In the genomic region with DNA sequence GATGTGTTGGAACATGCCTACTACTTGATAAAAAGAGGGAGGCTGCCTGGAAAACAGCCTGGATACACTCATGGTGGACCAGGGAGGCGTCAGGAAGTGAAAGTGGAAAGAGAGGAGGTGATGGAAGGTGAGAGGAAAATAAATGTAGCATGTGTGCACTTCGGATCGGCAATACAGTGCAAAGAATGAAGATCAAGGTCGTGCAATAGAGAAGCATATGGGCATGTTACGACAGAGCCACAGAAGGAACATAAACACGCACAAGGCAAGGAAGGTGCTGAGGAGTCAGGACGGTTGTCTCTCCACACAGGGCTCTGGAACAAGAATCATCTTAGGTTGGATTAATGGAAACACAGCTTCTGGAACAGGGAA, we compare ENCODE assay signal across 9 mouse cellular contexts. TPM values are rescaled to one million over a fixed set of nuclear protein-coding genes. Genes with fewer than 3 reads are reported as not detected.
DNase-seq lines count a peak whose midpoint lies in the region; ATAC-seq and TF ChIP-seq lines count a peak whose summit lies in the region.
"Had no signal": no experiment of that assay in that cellular context is flagged by ENCODE, and none has a peak within 500 bp of the region (broad histone marks: within the 10 kb centered on the region; RNA-seq: fewer than 3 reads in every experiment).

No protein-coding gene starts in this region.

- H3K9ac ChIP-seq in forebrain, embryonic 11.5 days (ENCODE audit: low read length): no peak overlapping the region
- no peak overlapping the region for H3K9ac ChIP-seq in forebrain, embryonic 16.5 days (replicated peaks; ENCODE audit: low read depth, low read length)
- no peak overlapping the region for H3K9ac ChIP-seq in lung, embryonic 15.5 days
- peak overlapping the region; percentile 22; the same call in 1 of the 2 replicates for H3K9ac ChIP-seq in heart, postnatal 0 days (replicated peaks; ENCODE audit: low read depth, low read length)
- H3K9ac ChIP-seq in liver, postnatal 0 days (replicated peaks): no peak overlapping the region; the same call in 1 of the 2 replicates

- H3K4me3 ChIP-seq in forebrain, embryonic 11.5 days (ENCODE audit: low read depth, low read length): no peak overlapping the region
- H3K4me3 ChIP-seq in forebrain, embryonic 16.5 days (replicated peaks; ENCODE audit: low read length): no peak overlapping the region
- H3K4me3 ChIP-seq in lung, embryonic 15.5 days: peak overlapping the region; percentile 20
- H3K4me3 ChIP-seq in heart, postnatal 0 days (ENCODE audit: low read depth, low read length): peak overlapping the region; percentile 12
- no peak overlapping the region for H3K4me3 ChIP-seq in liver, postnatal 0 days (ENCODE audit: low read depth, low read length)
- H3K4me3 ChIP-seq: erythroblast, embryonic 14.5 days had no signal

- no peak for DNase-seq in forebrain, embryonic 11.5 days (ENCODE audit: low spot score)
- no peak for DNase-seq in lung, postnatal 36 days
- peak; percentile 6 for DNase-seq in heart, postnatal 0 days (ENCODE audit: low spot score)
- no peak for DNase-seq in liver, postnatal 0 days
- no peak for DNase-seq in cerebellum, adult 9-11 months
- no peak for DNase-seq in frontal cortex, postnatal 36 days (ENCODE audit: low spot score in 2 of 2)

- no peak for TF ChIP-seq EP300 in heart, postnatal 0 days (IDR thresholded peaks at IDR 0.05; ENCODE audit: low read depth)
- TF ChIP-seq EP300 in liver, postnatal 0 days (IDR thresholded peaks at IDR 0.05; ENCODE audit: low read depth): no peak

- no peak for ATAC-seq in forebrain, embryonic 11.5 days (replicated peaks; ENCODE audit: low FRiP score)
- ATAC-seq in forebrain, embryonic 16.5 days: no peak
- no peak for ATAC-seq in lung, embryonic 15.5 days (ENCODE audit: borderline replicate concordance, extremely low read depth, low FRiP score, low TSS enrichment)
- no peak for ATAC-seq in heart, postnatal 0 days (ENCODE audit: insufficient read depth, low read depth)
- no peak for ATAC-seq in liver, postnatal 0 days

- no peaks in the 10 kb centered on the region for H3K9me3 ChIP-seq in forebrain, embryonic 11.5 days (ENCODE audit: control insufficient read depth, low read length)
- H3K9me3 ChIP-seq in forebrain, embryonic 16.5 days (ENCODE audit: control insufficient read depth, low read length): no peaks in the 10 kb centered on the region
- no peaks in the 10 kb centered on the region for H3K9me3 ChIP-seq in lung, embryonic 15.5 days
- no peaks in the 10 kb centered on the region for H3K9me3 ChIP-seq in heart, postnatal 0 days (replicated peaks; ENCODE audit: control insufficient read depth, low read length)
- H3K9me3 ChIP-seq in liver, postnatal 0 days (ENCODE audit: low read length): no peaks in the 10 kb centered on the region

- peaks cover 13% of the 10 kb centered on the region for H3K4me1 ChIP-seq in forebrain, embryonic 11.5 days (replicated peaks; ENCODE audit: control insufficient read depth, insufficient read depth, low read length)
- peaks cover 14% of the 10 kb centered on the region for H3K4me1 ChIP-seq in forebrain, embryonic 16.5 days (replicated peaks; ENCODE audit: control insufficient read depth, insufficient read depth, low read length)
- peaks cover 24% of the 10 kb centered on the region for H3K4me1 ChIP-seq in lung, embryonic 15.5 days
- H3K4me1 ChIP-seq in heart, postnatal 0 days (ENCODE audit: control insufficient read depth, insufficient read depth): peaks cover 15% of the 10 kb centered on the region
- peaks cover 27% of the 10 kb centered on the region for H3K4me1 ChIP-seq in liver, postnatal 0 days (ENCODE audit: insufficient read depth)

- no peak for TF ChIP-seq CTCF in heart, postnatal 0 days (IDR thresholded peaks at IDR 0.05; ENCODE audit: low read depth)
- TF ChIP-seq CTCF in liver, postnatal 0 days (IDR thresholded peaks at IDR 0.05; ENCODE audit: low read depth): no peak

- H3K4me2 ChIP-seq in forebrain, embryonic 11.5 days (ENCODE audit: low read depth, low read length, severe bottlenecking): peak overlapping the region; percentile 26; the same call in 1 of the 2 replicates
- no peak overlapping the region for H3K4me2 ChIP-seq in forebrain, embryonic 16.5 days (ENCODE audit: low read length)
- H3K4me2 ChIP-seq in lung, embryonic 15.5 days: peak overlapping the region; percentile 66
- H3K4me2 ChIP-seq in heart, postnatal 0 days (ENCODE audit: low read depth, low read length): peak overlapping the region; percentile 51
- H3K4me2 ChIP-seq in liver, postnatal 0 days (ENCODE audit: low read depth, low read length): peak overlapping the region; percentile 92

- no peaks in the 10 kb centered on the region for H3K27me3 ChIP-seq in forebrain, embryonic 11.5 days (ENCODE audit: control insufficient read depth, insufficient read depth, low read length)
- no peaks in the 10 kb centered on the region for H3K27me3 ChIP-seq in forebrain, embryonic 16.5 days (replicated peaks; ENCODE audit: control insufficient read depth, insufficient read depth, low read length)
- no peaks in the 10 kb centered on the region for H3K27me3 ChIP-seq in lung, embryonic 15.5 days
- no peaks in the 10 kb centered on the region for H3K27me3 ChIP-seq in heart, postnatal 0 days (ENCODE audit: control insufficient read depth, insufficient read depth, low read length)
- no peaks in the 10 kb centered on the region for H3K27me3 ChIP-seq in liver, postnatal 0 days (ENCODE audit: insufficient read depth, low read length)

- WGBS in forebrain, embryonic 11.5 days: 26% methylated on average over 7 of the region's 7 CpGs
- 31% methylated on average over 7 of the region's 7 CpGs for WGBS in forebrain, embryonic 16.5 days
- WGBS in lung, embryonic 15.5 days: 12% methylated on average over 7 of the region's 7 CpGs
- WGBS in heart, postnatal 0 days: 24% methylated on average over 7 of the region's 7 CpGs
- 31% methylated on average over 7 of the region's 7 CpGs for WGBS in liver, postnatal 0 days (ENCODE audit: insufficient replicate concordance)

- H3K27ac ChIP-seq in forebrain, embryonic 11.5 days (ENCODE audit: low read depth, low read length): no peak overlapping the region
- no peak overlapping the region for H3K27ac ChIP-seq in forebrain, embryonic 16.5 days (ENCODE audit: low read length)
- H3K27ac ChIP-seq in lung, embryonic 15.5 days: peak overlapping the region; percentile 100
- peak overlapping the region; percentile 99 for H3K27ac ChIP-seq in heart, postnatal 0 days (ENCODE audit: low read depth)
- H3K27ac ChIP-seq in liver, postnatal 0 days (ENCODE audit: low read depth): peak overlapping the region; percentile 100

- H3K36me3 ChIP-seq in forebrain, embryonic 11.5 days (ENCODE audit: control insufficient read depth, insufficient read depth, low read length): no peaks in the 10 kb centered on the region
- H3K36me3 ChIP-seq in forebrain, embryonic 16.5 days (ENCODE audit: control insufficient read depth, insufficient read depth): no peaks in the 10 kb centered on the region
- no peaks in the 10 kb centered on the region for H3K36me3 ChIP-seq in lung, embryonic 15.5 days
- H3K36me3 ChIP-seq in heart, postnatal 0 days (replicated peaks; ENCODE audit: control insufficient read depth, insufficient read depth, low read length): no peaks in the 10 kb centered on the region
- H3K36me3 ChIP-seq in liver, postnatal 0 days (replicated peaks; ENCODE audit: insufficient read depth, low read length): no peaks in the 10 kb centered on the region

RNA-seq across cellular contexts. Expression of gene Arid1a, which starts 59.9 kb away (rescaled TPM):
- polyA plus RNA-seq in forebrain, embryonic 11.5 days (2014; fragmentation: Nextera tagmentation; extraction: Ambion mirVana): 54.2 and 56.6 TPM in 2 replicates
- 36.4 and 41.4 TPM in 2 replicates for polyA plus RNA-seq in forebrain, embryonic 16.5 days (2015; fragmentation: Nextera tagmentation; extraction: Ambion mirVana)
- 26.9 and 29.4 TPM in 2 replicates for polyA plus RNA-seq in lung, embryonic 15.5 days (2015; fragmentation: Nextera tagmentation; extraction: Ambion mirVana)
- 27.9 and 33.3 TPM in 2 replicates for total RNA-seq in heart, postnatal 0 days (2014; rRNA removed; ENCODE audit: low replicate concordance)
- polyA plus RNA-seq in heart, postnatal 0 days (2015; fragmentation: Nextera tagmentation; extraction: Ambion mirVana): 9.7 and 10.1 TPM in 2 replicates
- 6.1 and 6.2 TPM in 2 replicates for polyA plus RNA-seq in liver, postnatal 0 days (2015; fragmentation: Nextera tagmentation; extraction: Ambion mirVana)

Comparison
In these comparisons a context has a peak if more than half of its experiments do, and no peak if none do; other contexts are left out.
1. H3K27ac ChIP-seq: peak in lung, embryonic 15.5 days (single experiment), heart, postnatal 0 days (single experiment) and liver, postnatal 0 days (single experiment); none in forebrain, embryonic 11.5 days (single experiment) and forebrain, embryonic 16.5 days (single experiment).
2. H3K4me3 ChIP-seq: peak in lung, embryonic 15.5 days (single experiment) and heart, postnatal 0 days (single experiment); none in forebrain, embryonic 11.5 days (single experiment), forebrain, embryonic 16.5 days (single experiment) and liver, postnatal 0 days (single experiment).